ENCODE assay signal across 8 mouse cellular contexts in genomic region chr8:121729754-121730153, GRCm38 (mm10). TPM values are rescaled to one million over a fixed set of nuclear protein-coding genes. Genes with fewer than 3 reads are reported as not detected.
DNase-seq lines count a peak whose midpoint lies in the region; ATAC-seq and TF ChIP-seq lines count a peak whose summit lies in the region.

No protein-coding gene starts in this region.

- no peaks in the 10 kb centered on the region for H3K36me3 ChIP-seq in liver, embryonic 13.5 days
- no peaks in the 10 kb centered on the region for H3K36me3 ChIP-seq in stomach, postnatal 0 days (ENCODE audit: control insufficient read depth, insufficient read depth, low read length)

- H3K4me3 ChIP-seq in liver, embryonic 13.5 days (replicated peaks) = peak overlapping the region; percentile 37
- peak overlapping the region; percentile 31; the same call in 1 of the 2 replicates for H3K4me3 ChIP-seq in stomach, postnatal 0 days (ENCODE audit: low read depth, low read length)

- H3K27me3 ChIP-seq in liver, embryonic 13.5 days = peaks cover 69% of the 10 kb centered on the region
- peaks cover 25% of the 10 kb centered on the region for H3K27me3 ChIP-seq in stomach, postnatal 0 days (ENCODE audit: control insufficient read depth, insufficient read depth, low read length)

- no peak for ATAC-seq in liver, embryonic 13.5 days (ENCODE audit: low read depth)
- 0 out of 2 replicates have a peak, but pooled peaks have one; percentile 14 for ATAC-seq in stomach, postnatal 0 days (ENCODE audit: low FRiP score, low TSS enrichment)

- H3K27ac ChIP-seq in liver, embryonic 13.5 days = no peak overlapping the region
- no peak overlapping the region for H3K27ac ChIP-seq in stomach, postnatal 0 days (replicated peaks)

- TF ChIP-seq CTCF in stomach, postnatal 0 days (IDR thresholded peaks at IDR 0.05; ENCODE audit: low read depth) = no peak

- WGBS in liver, embryonic 13.5 days (ENCODE audit: insufficient replicate concordance) = under 1% methylated on average over 46 of the region's 54 CpGs
- 1% methylated on average over 37 of the region's 54 CpGs for WGBS in stomach, postnatal 0 days

- H3K4me1 ChIP-seq in liver, embryonic 13.5 days (replicated peaks) = no peaks in the 10 kb centered on the region
- H3K4me1 ChIP-seq in stomach, postnatal 0 days (replicated peaks; ENCODE audit: control insufficient read depth, insufficient read depth) = no peaks in the 10 kb centered on the region

- DNase-seq in cerebellum, adult 18-20 months = peak; percentile 41 to 71
- no peak for DNase-seq in cerebellum, adult 9-10 months
- DNase-seq in right cerebral cortex, postnatal 10 days (ENCODE audit: low spot score in 2 of 2) = peak; percentile 51 to 57
- no peak for DNase-seq in right cerebral cortex, postnatal 36 days (ENCODE audit: low spot score in 2 of 2)
- no peak for DNase-seq in liver, embryonic 13.5 days
- no peak for DNase-seq in stomach, postnatal 0 days (ENCODE audit: low spot score)
- no peak for DNase-seq in ovary, postnatal 10 days (ENCODE audit: low spot score)
- no peak for DNase-seq in left cerebral cortex, postnatal 14 days (ENCODE audit: low spot score in 2 of 2)

- peak overlapping the region; percentile 49 for H3K4me2 ChIP-seq in liver, embryonic 13.5 days
- peak overlapping the region; percentile 60 for H3K4me2 ChIP-seq in stomach, postnatal 0 days (replicated peaks; ENCODE audit: low read depth)

- no peaks in the 10 kb centered on the region for H3K9me3 ChIP-seq in liver, embryonic 13.5 days (replicated peaks)
- H3K9me3 ChIP-seq in stomach, postnatal 0 days (ENCODE audit: control insufficient read depth, low read length) = no peaks in the 10 kb centered on the region

- no peak for TF ChIP-seq EP300 in stomach, postnatal 0 days (optimal IDR thresholded peaks at IDR 0.05)

- H3K9ac ChIP-seq in liver, embryonic 13.5 days = no peak overlapping the region
- no peak overlapping the region for H3K9ac ChIP-seq in stomach, postnatal 0 days (ENCODE audit: low read length)

- intact Hi-C loops in left cerebral cortex, postnatal 14 days (cut with DNase I) = loop anchor here (5.0 kb wide), 1 partner anchor 43 kb away; no protein-coding TSS in a partner anchor

RNA-seq across cellular contexts. Expression of gene Jph3, which starts 0.3 kb away (rescaled TPM):
- polyA plus RNA-seq in liver, embryonic 13.5 days (2015; fragmentation: Nextera tagmentation; extraction: Ambion mirVana) = 0.14 and 0.31 TPM in 2 replicates
- polyA plus RNA-seq in stomach, postnatal 0 days (2015; fragmentation: Nextera tagmentation; extraction: Ambion mirVana) = 1.7 and 2.1 TPM in 2 replicates
- total RNA-seq in left cerebral cortex, postnatal 14 days (2021) = 100 to 1,000 TPM; 187 to 192 TPM

Comparison
In these comparisons a context has a peak if more than half of its experiments do, and no peak if none do; other contexts are left out.
1. DNase-seq: peak in cerebellum, adult 18-20 months (2 of 2) and right cerebral cortex, postnatal 10 days (2 of 2); none in cerebellum, adult 9-10 months (single experiment), right cerebral cortex, postnatal 36 days (0 of 2), liver, embryonic 13.5 days (single experiment), stomach, postnatal 0 days (single experiment), ovary, postnatal 10 days (single experiment) and left cerebral cortex, postnatal 14 days (0 of 2).